Mouse (Mus musculus): ENCODE results near the gene Picalm.

DNA sequence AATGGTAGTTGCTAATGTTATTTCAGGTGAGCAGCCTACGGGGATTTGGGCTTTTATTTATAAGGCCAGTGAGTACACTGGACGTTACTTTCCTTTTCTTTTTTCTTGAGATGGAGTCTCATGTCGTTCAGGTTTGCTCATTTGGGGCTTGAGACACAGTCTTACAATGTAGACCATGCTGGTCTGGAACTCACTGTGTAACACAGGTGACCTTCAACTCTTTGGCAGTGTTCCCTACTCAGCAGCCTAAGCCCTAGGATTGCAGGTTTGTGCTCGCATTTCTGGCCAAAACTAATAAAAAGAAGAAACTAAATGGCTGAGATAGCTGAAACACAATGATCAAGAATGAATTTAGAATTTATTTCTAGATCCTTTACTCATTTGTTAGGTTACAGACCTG is 15.9 kb downstream of the Picalm start:
- TF ChIP-seq POLR2A (IDR thresholded peaks at IDR 0.05; ENCODE audit: insufficient read depth, low read length) = no peak
- no peak for TF ChIP-seq CTCF (IDR thresholded peaks at IDR 0.05; ENCODE audit: low read depth, low read length)

Data from ES-Bruce4 (cell line).